Mouse (Mus musculus): ENCODE results near the gene AL732309.1. TPM values are rescaled to one million over a fixed set of nuclear protein-coding genes. Genes with fewer than 3 reads are reported as not detected.

AL732309.1 gene
- 5.2 and 16.1 TPM in 2 replicates for total RNA-seq (2014; fragmentation: Nextera tagmentation)
- 5.6 and 7.4 TPM in 2 replicates for total RNA-seq (2017)

DNA sequence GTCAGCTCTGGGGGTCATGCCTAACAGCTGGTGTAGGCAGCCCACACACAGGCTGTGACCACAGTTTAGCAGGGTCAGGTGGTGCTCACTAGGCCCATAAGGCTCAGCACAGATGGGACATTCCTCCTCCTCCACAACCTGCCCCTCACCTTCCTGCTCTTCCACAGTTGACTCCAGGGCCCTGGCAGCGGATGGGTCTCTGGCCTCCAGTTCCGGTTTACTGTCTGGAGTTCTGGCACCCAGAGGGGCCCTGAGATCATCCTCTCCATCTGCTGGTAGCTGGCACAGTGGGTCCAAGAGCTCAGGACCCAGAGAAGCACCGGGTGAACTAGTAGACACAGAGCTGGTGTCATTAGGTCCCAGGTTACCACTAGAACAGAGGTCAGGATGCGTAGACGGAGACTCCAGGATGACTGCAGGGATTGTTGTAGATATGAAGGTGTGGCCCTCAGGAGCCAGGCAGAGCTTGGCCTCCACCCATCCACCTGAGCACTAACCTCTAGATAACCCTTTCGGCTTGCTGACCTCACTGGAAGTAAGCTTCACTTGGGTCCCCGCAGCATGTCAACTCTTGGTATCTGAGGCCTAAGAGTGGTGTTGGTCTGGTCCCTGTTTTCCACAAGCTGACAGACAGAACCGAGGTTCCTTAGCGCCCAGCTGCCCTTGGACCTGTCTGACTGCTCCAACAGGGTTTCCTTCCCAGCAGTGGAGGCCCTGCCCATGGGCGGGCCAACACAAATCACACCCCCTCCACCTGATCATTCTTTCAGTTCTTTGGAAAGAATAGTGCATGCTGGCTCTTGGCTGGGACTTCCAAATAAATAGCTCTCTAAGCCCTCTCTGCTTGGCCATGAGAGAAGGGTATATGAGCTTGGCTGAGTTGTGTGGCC lies at the start of gene AL732309.1:
TSS of gene AL732309.1 (minus strand) at position 681 of the 890 bp plus-strand sequence.
- ATAC-seq (replicated peaks; ENCODE audit: poor library complexity, severe bottlenecking): no peak

DNA sequence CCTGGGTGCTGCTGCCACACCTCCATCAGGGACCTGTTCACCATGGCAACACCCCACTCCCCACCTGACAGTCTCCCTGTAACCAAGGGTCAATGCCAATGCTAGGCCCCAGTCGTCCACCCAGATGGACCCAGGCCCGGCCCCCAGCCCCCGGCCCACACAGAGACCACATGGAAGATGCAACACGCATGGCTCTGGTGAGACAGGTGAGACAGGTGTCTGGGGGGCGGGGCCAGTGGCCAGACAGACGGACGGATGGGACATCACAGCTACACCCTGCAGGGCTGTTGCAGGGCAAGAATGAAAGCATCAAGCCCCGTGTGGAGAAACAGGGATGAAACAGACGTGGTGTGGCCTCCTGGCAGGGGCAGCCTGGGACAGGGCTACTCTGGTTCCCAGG lies 47.0 kb upstream of the AL732309.1 start:
- ATAC-seq (replicated peaks; ENCODE audit: poor library complexity, severe bottlenecking): no peak

DNA sequence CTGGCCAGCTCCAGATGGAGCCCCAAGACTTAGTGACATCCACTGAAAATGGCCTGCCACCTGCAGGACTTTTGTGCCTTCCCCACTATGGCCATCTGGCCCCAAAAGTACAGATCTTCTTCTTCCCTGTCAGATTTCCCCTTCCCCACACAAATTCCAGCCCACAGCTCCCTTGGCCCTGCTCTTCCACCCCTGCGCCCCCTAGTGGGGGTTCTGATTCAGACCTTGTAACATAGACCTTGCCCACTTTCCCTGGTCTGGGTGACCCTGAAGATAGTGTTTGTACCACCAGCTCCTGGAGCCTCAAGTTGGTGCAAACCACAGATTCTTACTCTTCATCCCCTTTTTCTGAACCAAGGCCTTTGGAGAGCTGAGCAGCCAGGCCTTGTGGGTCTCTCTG lies 46.2 kb upstream of the AL732309.1 start:
- peak; percentile 55; the same call in 1 of the 2 replicates for ATAC-seq (replicated peaks; ENCODE audit: poor library complexity, severe bottlenecking)

DNA sequence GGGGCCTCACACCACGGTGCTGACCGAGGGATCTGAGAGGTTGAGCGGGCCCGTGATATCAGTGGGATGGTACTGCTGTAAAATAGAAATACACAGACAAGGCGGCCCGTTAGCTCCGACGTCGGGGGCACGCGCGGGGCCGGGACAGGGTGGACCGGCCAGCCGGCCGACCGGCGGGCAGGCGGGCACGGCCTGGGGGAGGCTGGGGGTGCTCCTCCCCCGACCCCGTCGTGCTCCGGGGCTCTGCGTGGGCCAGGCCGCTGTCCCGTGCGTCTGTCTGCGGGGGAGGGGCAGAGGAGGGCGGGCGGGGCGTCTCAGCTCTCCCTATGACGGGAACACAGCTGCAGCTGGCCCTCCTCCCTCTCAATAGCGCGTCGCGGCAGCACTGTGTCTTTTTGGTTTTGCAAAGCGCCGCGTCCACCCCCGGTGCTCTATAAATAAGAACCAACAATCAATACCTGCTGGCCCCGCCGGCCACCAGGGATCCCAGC lies 45.4 kb upstream of the AL732309.1 start:
- ATAC-seq (replicated peaks; ENCODE audit: poor library complexity, severe bottlenecking): no peak

DNA sequence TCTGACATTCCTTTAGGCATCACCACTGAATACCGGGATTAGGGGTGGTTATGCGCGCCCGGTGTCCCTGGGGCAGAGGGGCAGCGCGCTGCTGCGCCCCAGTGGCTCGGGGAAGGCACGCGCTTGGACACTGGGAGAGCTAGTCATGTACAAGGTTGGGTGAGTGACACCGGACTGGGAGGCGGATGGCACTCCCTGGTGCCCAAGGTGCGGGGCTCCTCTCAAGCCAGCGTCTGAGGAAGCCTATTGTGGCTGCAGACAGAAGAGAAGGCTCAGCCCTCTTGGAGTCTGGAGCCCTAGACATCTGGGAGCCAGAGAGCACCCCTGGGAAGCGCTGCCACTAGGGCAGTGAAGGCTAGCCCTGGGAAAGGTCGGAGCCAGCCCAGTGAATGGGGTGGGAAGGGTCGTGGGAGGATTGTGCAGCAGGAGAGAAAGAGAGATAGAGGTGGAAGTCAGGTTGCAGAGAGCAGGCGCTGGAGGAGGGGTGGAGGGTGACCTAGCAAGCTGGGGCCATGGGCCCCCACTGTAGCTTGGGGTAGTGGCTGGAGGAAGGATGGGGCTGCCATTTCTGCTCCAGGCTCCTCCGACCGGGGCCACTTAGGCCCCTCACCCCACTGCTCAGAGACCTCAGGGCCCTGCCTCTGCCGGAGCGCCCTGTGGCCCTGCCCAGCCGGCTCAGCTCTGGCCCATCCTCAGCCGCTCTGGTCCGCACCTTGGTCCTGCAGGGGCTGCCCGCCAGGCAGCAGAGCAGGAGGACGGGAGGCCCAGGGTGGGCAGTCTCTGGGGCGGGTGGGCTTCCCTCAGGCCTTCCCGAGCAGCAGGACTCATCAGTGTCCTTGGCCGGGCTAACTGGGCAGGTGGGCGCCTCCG lies 44.8 kb upstream of the AL732309.1 start:
- no peak for ATAC-seq (replicated peaks; ENCODE audit: poor library complexity, severe bottlenecking)

DNA sequence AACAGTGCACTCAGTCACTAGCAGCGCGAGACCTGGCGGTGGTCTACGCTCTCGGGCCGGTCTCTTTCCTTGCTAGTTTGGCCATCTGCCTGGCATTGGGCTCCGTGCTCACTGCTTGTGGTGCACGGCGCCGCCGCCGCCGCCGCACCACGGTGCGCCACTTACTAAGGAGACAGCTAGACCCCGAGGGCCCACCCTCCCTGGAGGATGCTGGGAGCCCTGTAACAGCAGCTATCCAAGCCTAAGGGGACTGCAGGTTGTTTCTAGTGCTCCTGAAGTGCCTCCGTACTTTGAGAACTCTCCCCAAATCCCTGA lies 44.1 kb upstream of the AL732309.1 start:
- no peak for ATAC-seq (replicated peaks; ENCODE audit: poor library complexity, severe bottlenecking)

DNA sequence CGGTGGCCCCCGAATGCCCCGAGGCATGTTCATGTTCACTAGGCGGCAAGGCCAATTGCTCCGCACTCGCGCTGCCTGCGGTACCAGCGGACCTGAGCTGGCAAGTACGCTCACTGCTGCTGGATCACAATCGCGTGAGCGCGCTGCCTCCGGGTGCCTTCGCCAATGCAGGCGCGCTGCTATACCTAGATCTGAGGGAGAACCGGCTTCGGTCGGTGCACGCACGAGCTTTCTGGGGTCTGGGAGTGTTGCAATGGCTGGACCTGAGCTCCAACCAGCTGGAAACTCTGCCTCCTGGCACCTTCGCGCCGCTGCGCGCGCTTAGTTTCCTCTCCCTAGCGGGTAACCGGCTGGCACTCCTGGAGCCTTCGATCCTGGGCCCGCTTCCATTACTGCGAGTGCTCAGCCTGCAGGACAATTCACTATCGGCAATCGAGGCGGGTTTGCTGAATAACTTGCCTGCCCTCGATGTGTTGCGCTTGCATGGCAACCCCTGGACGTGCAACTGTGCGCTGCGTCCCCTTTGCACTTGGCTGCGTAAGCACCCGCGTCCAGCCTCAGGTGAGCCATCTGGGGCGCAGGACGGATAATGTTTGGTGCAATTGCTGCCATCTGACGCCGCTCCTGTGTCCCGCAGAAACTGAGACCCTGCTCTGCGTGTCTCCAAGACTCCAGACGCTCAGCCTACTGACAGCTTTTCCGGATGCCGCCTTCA lies 43.6 kb upstream of the AL732309.1 start:
- ATAC-seq (replicated peaks; ENCODE audit: poor library complexity, severe bottlenecking): no peak

GRCm38 (mm10) chr2:25289651-25290050 lies 43.0 kb upstream of the AL732309.1 start, which contains the start of gene Lrrc26:
Gene Lrrc26 (plus strand): TSS chr2:25289915.
- no peak for ATAC-seq (replicated peaks; ENCODE audit: poor library complexity, severe bottlenecking)

GRCm38 (mm10) chr2:25288734-25289345 lies 42.2 kb upstream of the AL732309.1 start:
- ATAC-seq (replicated peaks; ENCODE audit: poor library complexity, severe bottlenecking): no peak

DNA sequence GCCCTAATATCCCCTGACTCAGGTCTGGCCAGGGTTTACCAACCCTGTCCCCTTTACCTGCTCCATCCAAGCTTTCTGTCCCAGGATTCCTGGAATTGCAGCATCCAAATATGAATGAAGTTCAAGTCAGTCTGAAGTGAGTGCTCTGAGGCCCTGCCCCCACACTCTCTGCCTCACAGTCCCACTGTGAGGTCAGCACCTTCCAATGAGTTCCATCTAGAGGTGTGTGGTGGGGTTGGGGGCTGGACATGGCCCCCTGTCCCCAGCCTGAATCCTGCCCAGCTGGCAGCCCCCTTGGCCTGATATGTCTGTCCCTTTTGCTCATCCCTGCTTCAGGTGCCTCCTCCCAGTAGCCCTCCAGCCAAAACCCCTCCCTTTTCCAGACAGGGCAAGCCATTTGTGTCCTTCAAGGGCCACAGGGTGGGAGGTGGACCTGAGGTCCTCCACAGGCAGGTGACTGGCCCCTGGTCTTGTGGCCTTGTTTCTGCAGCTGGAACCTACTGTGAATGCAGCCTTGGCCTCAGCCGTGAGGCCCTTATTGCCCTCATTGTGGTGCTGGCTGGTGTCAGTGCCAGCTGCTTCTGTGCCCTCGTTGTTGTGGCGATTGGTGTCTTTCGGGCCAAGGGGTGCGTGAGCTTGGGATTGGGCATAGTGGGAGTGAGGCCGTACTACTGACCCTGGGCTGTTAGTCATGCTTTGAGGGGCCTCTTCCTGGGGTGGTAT lies 41.4 kb upstream of the AL732309.1 start, which contains the start of gene Tmem210:
TSS of gene Tmem210 (plus strand) at position 219 of the 723 bp plus-strand sequence.
- ATAC-seq (replicated peaks; ENCODE audit: poor library complexity, severe bottlenecking): no peak

DNA sequence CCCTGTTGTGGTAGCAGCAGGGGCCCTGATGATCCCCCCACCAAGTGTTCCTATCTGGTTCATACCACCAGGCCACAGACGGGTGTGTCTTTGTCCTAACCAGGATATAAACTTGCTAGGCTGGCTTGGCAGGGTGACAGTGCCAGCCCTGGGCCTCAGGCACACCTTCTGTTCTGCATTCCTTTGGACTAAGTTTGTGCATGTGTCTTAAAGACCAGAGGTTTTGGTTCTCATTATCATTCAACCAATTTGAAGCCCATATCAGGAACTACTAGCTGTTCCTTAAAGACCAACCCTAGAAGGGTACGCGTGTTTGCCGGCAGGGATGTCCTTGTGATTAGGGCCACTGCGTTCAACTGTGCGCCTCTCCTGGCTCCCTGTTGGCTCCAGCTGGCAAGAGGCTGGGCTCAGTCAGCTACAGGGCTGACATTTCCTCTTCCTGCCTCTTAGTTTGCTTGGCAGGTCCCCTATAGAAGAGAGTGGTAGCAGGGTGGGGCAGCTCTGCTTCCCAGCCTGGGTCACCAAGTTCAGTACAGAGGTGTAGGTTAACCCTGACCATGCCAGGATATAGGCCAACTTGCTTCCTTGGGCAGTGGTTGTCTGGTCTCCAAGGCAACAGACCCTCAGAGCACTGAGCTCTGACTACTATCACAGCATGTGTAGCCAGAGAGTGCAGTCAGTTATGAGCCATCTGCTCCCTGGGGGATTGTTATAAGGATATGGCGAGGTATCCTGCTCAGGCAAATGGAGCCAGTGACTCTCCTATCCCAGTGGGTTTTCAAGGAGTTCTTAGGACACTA lies 40.4 kb upstream of the AL732309.1 start:
- ATAC-seq (replicated peaks; ENCODE audit: poor library complexity, severe bottlenecking): no peak

GRCm38 (mm10) chr2:25286314-25286713 lies 39.7 kb upstream of the AL732309.1 start:
- no peak for ATAC-seq (replicated peaks; ENCODE audit: poor library complexity, severe bottlenecking)

- ATAC-seq (replicated peaks; ENCODE audit: poor library complexity, severe bottlenecking): no peak
Observed at GRCm38 (mm10) chr2:25285551-25285950, 38.9 kb upstream of the AL732309.1 start.

- peak; percentile 93 for ATAC-seq (replicated peaks; ENCODE audit: poor library complexity, severe bottlenecking)
Observed at GRCm38 (mm10) chr2:25278928-25279882, 32.5 kb upstream of the AL732309.1 start.

- ATAC-seq (replicated peaks; ENCODE audit: poor library complexity, severe bottlenecking): no peak
Observed at GRCm38 (mm10) chr2:25273010-25273409, 26.3 kb upstream of the AL732309.1 start.

DNA sequence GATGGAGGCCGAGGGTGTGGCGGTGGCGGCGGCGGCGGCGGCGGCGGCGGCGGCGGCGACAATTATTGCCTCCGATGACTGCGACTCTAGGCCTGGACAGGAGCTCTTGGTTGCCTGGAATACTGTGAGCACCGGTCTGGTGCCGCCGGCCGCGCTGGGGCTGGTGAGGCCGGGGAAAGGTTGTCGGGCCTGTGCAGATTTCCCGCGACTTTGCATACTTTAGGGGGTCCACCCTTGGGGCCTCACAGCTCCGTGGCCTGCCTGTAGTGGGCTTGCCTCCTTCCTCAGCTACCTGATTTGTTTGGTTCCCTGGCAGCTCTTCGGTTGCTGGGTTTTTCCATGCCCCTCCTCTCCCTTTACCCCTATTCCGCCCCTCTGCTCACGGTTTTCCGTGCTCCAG lies 25.9 kb upstream of the AL732309.1 start:
- ATAC-seq (replicated peaks; ENCODE audit: poor library complexity, severe bottlenecking): 0 out of 2 replicates have a peak, but pooled peaks have one; percentile 2

- ATAC-seq (replicated peaks; ENCODE audit: poor library complexity, severe bottlenecking): peak; percentile 95
Observed at GRCm38 (mm10) chr2:25271827-25272511, 25.3 kb upstream of the AL732309.1 start, which contains the start of the genes Ssna1 and Anapc2. Gene Ssna1 (minus strand): TSS chr2:25272438. Gene Anapc2 (plus strand): TSS chr2:25272478.
